Mouse (Mus musculus) heart, embryonic 13.5 days (tissue): ENCODE data around the gene Gm973. TPM values are rescaled to one million over a fixed set of nuclear protein-coding genes. Genes with fewer than 3 reads are reported as not detected.

Experiments used
- ATAC-seq: fragments of 200-750 bp; cut with Nextera tagmentation; 2 replicates; pipeline ENCODE4 v1.8.0; 2017; ENCODE audit warnings: moderate TSS enrichment; ENCODE audit not compliant: insufficient number of reproducible peaks, low FRiP score, low TSS enrichment; ENCODE audit errors: extremely low read depth
- H3K27ac ChIP-seq: fragments of 300-500 bp; sonication (generic); replicated peaks from 2 replicates; pipeline ENCODE4 v1.5.1; 2015; ENCODE audit warnings: moderate library complexity, mild to moderate bottlenecking, inconsistent platforms
- H3K27me3 ChIP-seq: fragments of 300-500 bp; sonication (generic); replicated peaks from 2 replicates; pipeline ENCODE4 v1.6.1; 2015; ENCODE audit warnings: mild to moderate bottlenecking, inconsistent platforms
- H3K36me3 ChIP-seq: fragments of 300-500 bp; sonication (generic); 2 replicates; pipeline ENCODE4 v1.6.1; 2015; ENCODE audit warnings: mild to moderate bottlenecking, inconsistent platforms
- H3K4me1 ChIP-seq: fragments of 300-500 bp; sonication (generic); 2 replicates; pipeline ENCODE4 v1.6.1; 2015; ENCODE audit warnings: inconsistent platforms
- H3K4me2 ChIP-seq: fragments of 300-500 bp; sonication (generic); 2 replicates; pipeline ENCODE4 v1.6.1; 2015; ENCODE audit warnings: inconsistent platforms, mild to moderate bottlenecking, moderate library complexity
- H3K4me3 ChIP-seq: fragments of 300-500 bp; sonication (generic); 2 replicates; pipeline ENCODE4 v1.5.1; 2015; ENCODE audit warnings: moderate library complexity, mild to moderate bottlenecking, inconsistent platforms
- H3K9ac ChIP-seq: fragments of 300-500 bp; sonication (generic); 2 replicates; pipeline ENCODE4 v1.6.1; 2015; ENCODE audit warnings: inconsistent platforms, mild to moderate bottlenecking, moderate library complexity
- H3K9me3 ChIP-seq: fragments of 300-500 bp; sonication (generic); 2 replicates; pipeline ENCODE4 v1.6.1; 2016; ENCODE audit warnings: inconsistent platforms
- WGBS: fragments of 180-500 bp; shearing (Covaris S2); methylation state at CpG from one replicate; pipeline ENCODE4 v1.1.7; 2015; ENCODE audit warnings: mixed read lengths; 5-methylcytosine and 5-hydroxymethylcytosine counted together
- polyA plus RNA-seq: library from polyadenylated mRNA; unstranded; fragments of >200 nt; fragmentation: Nextera tagmentation; extraction: Ambion mirVana; gene quantifications from 2 replicates; pipeline ENCODE4 v1.2.1, GENCODE M21; 2015

Gene Gm973
- polyA plus RNA-seq, 1 experiment from 2014 or later, result 0.48 TPM

- Histone ChIP-seq H3K4me2 (peak within 1 kb of the TSS; percentile 81), H3K4me3 (peak within 1 kb of the TSS; percentile 90), H3K4me1 (peaks cover 24% of the 10 kb centered on the region), H3K9me3 (no peaks in the 10 kb centered on the region), H3K9ac (peak within 1 kb of the TSS; percentile 99), H3K36me3 (peaks cover 9% of the 10 kb centered on the region), H3K27me3 (no peaks in the 10 kb centered on the region), H3K27ac (peak within 1 kb of the TSS; percentile 95)
- peak; percentile 85 for ATAC-seq
- under 1% methylated on average over 36 of the region's 36 CpGs for WGBS
Measured at GRCm38 (mm10) chr1:59670641-59671168, 154.6 kb downstream of the Gm973 start, which contains the start of gene Sumo1. Sumo1 (minus strand) TSS chr1:59670834.

GRCm38 (mm10) chr1:59673661-59674060, 157.6 kb downstream of the Gm973 start:
- H3K27me3 ChIP-seq, result no peaks in the 10 kb centered on the region
- H3K9ac ChIP-seq, result no peak overlapping the region
- 91% methylated on average over 2 of the region's 2 CpGs for WGBS
- peaks cover 9% of the 10 kb centered on the region for H3K36me3 ChIP-seq
- no peak overlapping the region for H3K4me3 ChIP-seq
- H3K4me2 ChIP-seq, result no peak overlapping the region
- no peaks in the 10 kb centered on the region for H3K9me3 ChIP-seq
- no peak overlapping the region for H3K27ac ChIP-seq
- H3K4me1 ChIP-seq, result peaks cover 16% of the 10 kb centered on the region
- ATAC-seq, result no peak

- H3K27ac ChIP-seq, result peak overlapping the region; percentile 83
- 7% methylated on average over 11 of the region's 11 CpGs for WGBS
- H3K27me3 ChIP-seq, result peaks cover 16% of the 10 kb centered on the region; the same call in 1 of the 2 replicates
- no peak for ATAC-seq
- peaks cover 29% of the 10 kb centered on the region for H3K4me1 ChIP-seq
- H3K9ac ChIP-seq, result peak overlapping the region; percentile 80
- peaks cover 5% of the 10 kb centered on the region; the same call in 1 of the 2 replicates for H3K36me3 ChIP-seq
- H3K4me2 ChIP-seq, result peak overlapping the region; percentile 94
- H3K4me3 ChIP-seq, result peak overlapping the region; percentile 91
- no peaks in the 10 kb centered on the region for H3K9me3 ChIP-seq
Measured at GRCm38 (mm10) chr1:59683926-59684818, 168.1 kb downstream of the Gm973 start.

- Histone ChIP-seq H3K4me1 (peaks cover 29% of the 10 kb centered on the region), H3K4me2 (peak within 1 kb of the TSS; percentile 94), H3K36me3 (peaks cover 13% of the 10 kb centered on the region), H3K9ac (peak within 1 kb of the TSS; percentile 91), H3K27me3 (peaks cover 16% of the 10 kb centered on the region; the same call in 1 of the 2 replicates), H3K4me3 (peak within 1 kb of the TSS; percentile 91), H3K9me3 (no peaks in the 10 kb centered on the region), H3K27ac (peak within 1 kb of the TSS; percentile 94)
- peak; percentile 94 for ATAC-seq
- under 1% methylated on average over 49 of the region's 49 CpGs for WGBS
Measured at GRCm38 (mm10) chr1:59684819-59685755, 169.0 kb downstream of the Gm973 start, which contains the start of gene Nop58. Nop58 (plus strand) TSS chr1:59684971.

Other genes with a start within 250 kb of the Gm973 start
- 3.0 and 3.5 TPM in 2 replicates for gene Fzd7, start 33.8 kb upstream of the Gm973 start, polyA plus RNA-seq
- gene Sumo1, start 154.6 kb downstream of the Gm973 start, polyA plus RNA-seq, result 223 and 245 TPM in 2 replicates
- gene Nop58, start 168.7 kb downstream of the Gm973 start, polyA plus RNA-seq, result 157 and 158 TPM in 2 replicates
- 6.1 TPM in 2 replicates for gene Bmpr2, start 247.1 kb downstream of the Gm973 start, polyA plus RNA-seq